Mouse (Mus musculus) neural tube, postnatal 0 days (tissue): ENCODE measurements around the gene Mta2. TPM values are rescaled to one million over a fixed set of nuclear protein-coding genes. Genes with fewer than 3 reads are reported as not detected.

Source experiments
- polyA plus RNA-seq: library from polyadenylated mRNA; unstranded; fragments of >200 nt; fragmentation: Nextera tagmentation; extraction: Ambion mirVana; gene quantifications from 2 replicates; pipeline ENCODE4 v1.2.1, GENCODE M21; 2015

Mta2 gene
- polyA plus RNA-seq, result 58.6 and 60.1 TPM in 2 replicates

DNA sequence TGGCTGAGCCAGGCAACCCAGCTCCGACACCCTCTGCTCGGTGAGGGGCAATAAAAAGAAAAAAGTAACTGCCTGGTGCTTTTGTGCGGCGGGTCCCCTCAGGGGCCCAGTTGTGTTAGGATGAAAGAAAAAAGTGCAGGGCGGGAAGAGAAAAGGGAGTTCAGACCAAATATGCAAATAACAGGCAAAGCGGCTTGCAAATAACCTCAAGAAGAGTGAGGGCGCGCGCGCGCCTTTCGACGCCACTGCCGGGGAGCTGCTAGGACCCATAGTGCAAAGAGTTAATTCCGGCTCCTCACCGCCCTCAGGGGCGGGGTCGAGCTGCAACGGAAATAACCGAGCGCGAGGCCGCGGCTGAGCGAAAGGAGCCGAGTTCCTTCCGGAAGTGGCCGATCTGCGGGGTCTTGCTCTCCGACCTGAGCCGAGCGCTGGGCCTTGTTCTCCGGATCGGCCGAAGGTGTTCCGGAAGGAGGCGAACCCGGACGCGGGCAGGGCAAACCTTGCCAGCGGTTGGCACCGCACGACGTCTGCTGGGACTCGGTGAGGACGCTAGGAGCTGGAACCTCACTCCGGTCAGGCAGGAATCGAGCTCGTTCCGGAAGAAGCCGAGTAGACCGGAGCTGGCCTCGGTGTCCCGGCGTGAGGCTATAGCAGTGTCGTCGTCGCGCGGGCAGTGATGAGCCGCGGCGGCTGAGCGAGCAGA, at the start of gene Mta2:
TSS of gene Mta2 (plus strand) at position 361 of the 703 bp plus-strand sequence.

DNA sequence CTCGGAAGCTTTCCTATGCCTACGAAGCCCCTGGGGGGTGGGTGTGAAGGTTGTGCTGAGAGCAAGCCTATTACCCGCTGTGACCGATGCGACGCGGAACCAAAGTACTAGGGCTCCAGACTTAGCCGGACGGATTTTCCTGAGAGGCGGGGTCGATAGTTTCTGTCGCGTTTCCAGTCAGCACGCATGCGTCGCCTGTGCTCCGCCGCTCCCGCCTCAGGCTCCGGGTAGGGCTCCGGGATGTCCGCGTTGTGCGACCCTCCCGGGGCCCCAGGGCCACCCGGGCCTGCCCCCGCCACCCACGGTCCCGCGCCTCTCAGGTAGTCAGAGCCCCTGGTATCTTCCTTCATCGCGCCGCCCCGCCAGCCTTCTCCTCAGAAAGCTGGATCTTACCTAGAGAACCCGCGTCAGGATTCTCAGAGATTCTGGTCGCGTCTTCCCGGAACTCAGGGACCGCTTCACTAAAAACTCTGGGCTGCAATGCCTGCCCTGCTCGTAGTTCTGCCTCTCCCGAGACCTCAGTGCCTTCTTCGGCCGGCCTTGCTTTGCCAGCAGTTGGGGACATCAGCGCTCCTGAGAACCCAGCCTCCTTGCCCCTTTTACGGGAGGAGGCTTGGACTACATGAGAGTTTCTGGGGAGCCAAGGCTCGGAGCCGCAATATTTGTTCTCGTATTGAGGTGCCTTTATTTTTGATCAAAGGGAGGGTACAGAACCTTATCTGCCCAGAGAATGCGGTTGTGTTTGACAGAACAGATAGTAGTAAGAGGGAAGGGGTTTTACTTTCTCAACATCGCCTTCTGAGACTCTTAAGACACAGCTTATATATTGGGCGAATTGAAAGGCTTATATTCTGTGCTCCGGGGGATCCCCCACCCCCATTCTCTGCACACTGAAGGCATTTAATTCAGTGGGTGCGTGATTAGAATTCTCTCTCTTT, 48.6 kb upstream of the Mta2 start, which contains the start of gene Ints5:
TSS of gene Ints5 (plus strand) at position 177 of the 938 bp plus-strand sequence.

DNA sequence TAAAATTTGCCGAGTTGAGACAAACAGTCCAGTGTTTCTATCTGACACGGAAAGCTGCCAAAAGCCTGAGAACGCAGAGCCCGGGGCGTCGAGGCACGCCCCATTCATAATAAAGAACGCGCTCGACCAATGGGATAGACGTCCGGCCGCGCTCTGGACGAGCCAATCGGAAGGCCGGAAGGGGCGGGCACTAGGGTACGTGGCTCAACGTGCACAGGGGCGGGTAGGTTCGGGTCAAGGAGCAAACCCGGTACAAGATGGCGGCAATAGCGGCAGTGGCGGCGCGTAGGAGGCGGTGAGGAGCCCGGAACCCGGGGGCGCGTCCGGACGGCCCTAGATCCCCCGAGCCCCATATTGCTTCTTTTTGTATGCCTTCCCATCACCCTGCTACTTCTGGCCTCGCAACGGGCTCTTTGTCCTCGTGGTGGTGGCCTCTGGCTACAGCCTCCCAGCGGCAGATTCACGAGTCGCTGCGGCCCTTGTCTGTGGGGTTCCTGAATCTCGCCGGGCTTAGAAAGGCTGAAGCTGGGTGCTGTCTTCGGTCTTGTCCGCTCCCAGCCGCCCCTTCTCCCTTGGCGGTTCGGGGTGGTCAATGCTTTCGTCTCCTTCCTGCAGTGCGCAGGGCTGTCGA, 43.7 kb upstream of the Mta2 start, which contains the start of gene Ganab:
TSS of gene Ganab (plus strand) at position 207 of the 631 bp plus-strand sequence.

DNA sequence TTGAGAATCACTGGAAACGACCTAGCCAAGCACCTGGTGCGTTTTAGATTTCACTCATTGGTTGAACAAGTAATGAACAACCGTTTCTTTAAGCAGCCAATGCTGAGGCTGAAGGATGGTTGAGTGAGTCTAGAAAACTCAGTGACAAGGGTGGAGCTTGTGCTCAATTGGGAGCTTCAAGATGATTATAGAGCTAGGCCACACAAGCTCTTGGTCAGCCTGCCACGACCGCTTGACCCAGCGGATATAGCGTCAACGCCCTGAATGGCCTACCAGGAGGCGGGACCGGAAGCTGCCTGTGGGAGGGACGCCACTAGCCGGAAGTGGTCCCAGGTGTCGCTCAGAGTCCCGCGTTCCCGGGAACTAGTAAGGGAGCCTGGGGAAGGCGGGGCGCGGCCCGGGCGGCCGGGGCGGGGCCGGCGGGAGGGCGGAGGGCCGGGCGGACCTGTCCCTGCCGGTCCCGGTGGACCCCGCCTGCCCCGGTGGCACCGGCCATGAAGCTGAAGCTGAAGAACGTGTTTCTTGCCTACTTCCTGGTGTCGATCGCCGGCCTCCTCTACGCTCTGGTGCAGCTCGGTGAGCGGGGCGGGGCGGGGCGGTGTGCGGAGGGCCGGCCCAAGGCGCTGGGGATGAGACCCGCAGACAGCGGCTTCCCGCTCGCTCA, 21.5 kb upstream of the Mta2 start, which contains the start of gene B3gat3:
TSS of gene B3gat3 (plus strand) at position 302 of the 664 bp plus-strand sequence.

DNA sequence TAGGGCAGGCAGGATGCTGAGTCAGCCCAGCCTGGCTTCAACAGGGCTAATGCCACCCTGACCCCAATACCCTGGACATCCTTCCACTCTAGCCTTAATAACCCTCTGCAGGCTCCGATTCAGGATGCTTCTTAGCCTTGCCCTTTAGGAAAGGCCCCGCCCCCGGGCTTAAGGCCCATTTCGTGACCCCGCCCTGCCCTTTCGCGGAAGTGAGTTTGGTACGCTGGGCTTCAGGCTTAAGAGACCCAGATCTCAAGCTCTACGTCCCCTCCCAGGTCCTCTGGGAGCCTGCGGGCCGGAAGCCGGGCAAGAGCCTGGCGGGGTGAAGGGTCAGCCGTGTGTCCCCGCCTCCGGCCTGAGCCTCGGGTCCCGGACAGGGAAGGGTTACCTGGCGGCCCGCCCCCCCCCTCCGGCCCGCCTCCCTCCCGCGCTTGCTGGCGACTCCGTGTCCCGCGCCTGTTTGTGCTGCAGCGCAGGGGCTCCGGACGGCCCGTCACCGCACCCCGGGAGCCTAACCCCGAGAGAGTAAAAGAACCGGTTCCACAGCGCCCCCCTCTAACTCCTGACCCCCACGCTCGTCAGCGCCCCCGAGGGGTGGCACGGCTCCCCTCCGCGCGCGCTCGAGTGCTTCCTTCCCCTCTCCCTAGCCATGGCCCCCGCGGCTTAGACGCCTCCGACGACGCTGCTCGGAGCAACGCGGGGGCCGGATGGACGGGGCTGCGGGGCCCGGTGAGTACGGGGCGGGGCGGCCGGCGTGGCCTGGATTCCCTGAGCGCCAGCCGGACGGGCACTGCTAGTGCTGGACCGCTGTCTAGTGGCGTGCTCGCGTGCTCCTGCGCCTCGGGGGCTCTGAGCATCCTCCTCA, 12.2 kb upstream of the Mta2 start, which contains the start of the genes Rom1 and Eml3:
TSS of gene Rom1 (minus strand) at position 133 of the 865 bp plus-strand sequence.
TSS of gene Eml3 (plus strand) at position 329 of the 865 bp plus-strand sequence.

DNA sequence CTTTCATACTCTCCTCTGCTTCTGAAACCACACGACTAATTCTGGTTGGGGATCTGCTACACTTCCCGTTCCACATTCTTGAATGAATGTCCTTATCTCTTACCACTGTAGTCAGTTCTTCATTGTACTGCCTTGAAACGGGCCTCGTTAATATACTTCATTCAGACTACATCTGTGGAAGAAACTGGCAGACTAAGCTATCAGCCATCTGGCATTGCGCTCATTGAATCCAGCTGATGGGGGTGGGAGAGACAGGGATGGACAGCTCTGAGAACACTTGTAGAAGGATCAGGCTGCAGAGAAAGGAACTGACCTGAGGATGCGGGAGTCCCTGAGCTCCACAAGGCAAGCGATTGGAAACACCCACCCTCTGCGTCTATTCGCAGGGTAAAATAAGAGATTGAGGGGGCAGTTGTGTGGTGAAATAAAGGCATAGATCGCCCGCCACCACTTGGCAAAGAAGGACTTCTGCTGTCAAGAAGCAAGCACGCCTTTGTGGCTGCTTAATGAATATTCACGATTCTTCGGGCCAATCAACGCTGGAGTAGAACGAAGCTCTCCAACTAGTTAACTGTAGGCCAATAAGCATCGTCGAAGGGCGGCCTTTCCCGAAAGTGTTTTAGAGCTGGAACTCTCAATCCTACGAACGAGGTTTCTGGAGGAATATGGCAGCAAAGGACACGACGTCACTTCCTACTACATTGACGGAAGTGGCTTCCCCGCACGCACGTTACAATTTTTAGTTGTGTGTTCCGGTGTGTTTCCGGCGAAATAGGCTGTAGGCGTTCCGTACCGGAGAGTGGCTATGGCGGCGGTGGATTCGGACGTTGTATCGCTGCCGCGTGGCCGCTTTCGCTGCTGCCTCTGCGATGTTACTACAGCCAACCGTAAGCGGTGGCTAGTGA, 11.7 kb downstream of the Mta2 start, which contains the start of gene Tut1:
TSS of gene Tut1 (plus strand) at position 713 of the 905 bp plus-strand sequence.

DNA sequence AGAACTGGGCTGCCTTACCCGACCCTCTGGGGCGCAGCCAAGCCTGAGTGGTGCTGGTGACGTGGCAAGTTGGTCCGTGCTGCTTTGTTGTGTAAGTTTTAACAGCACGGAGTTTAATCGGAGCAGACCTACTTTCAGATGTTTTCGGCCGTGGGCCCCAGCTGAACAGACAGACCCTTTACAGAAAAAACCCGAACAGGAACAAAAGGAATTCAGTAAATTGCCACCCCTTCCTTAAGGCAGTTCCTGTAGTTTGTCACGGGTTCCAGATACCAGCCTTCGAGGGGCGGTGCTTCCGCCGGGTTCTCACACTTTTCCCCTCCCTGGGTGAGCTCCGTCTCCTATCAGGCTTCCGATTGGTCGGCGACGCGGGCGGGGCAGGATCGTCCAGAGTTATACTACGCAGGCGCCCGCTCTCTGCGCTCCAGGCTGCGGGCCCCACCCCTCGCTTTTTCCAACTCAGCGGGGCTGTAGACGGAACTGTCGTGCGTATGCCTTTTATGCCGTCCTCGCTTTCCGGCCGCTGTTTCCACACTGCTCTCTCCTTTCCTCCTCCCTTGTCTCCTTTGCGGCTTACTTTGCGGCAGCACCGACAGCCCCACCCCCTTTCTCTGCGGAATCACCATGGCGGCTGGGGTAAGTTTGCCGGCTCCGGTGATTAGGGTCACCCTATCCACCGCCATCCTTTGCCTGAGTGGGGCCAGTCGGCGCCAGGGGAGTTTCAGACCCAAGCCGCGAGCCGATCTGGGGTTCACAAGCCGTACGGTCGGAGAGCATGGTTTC, 25.1 kb downstream of the Mta2 start, which contains the start of gene Eef1g:
TSS of gene Eef1g (plus strand) at position 452 of the 783 bp plus-strand sequence.

DNA sequence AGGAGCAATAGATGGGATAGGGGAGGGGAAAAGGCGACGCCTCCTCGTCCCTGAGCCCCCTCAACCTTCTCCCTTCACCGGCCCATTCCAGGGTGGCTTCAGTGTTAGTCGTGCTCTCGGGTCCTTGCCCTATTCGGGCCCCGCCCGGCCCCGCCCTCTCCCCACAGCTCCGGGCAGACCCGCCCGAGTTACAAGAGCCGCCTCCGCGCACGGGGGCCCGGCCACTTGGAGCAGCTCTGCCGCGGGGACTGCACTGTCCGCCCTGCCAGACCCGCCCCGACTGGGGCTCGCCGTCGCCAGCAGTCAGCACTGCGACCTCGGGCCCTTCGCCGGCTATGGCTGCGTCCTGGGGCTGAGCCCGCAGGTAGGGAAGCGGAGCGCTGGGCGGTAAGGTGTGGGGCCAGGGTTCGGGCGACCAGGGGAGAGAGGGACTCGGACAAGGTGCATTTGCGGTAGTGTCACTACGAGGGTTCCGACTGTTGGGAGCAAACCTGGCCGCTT, 47.4 kb downstream of the Mta2 start, which contains the start of gene Ahnak:
TSS of gene Ahnak (plus strand) at position 219 of the 501 bp plus-strand sequence.

Other genes starting within 250 kb of the Mta2 start
- gene Slc3a2, start 218.5 kb upstream of the Mta2 start, polyA plus RNA-seq, result 178 and 184 TPM in 2 replicates
- gene Wdr74, start 206.0 kb upstream of the Mta2 start, polyA plus RNA-seq, result 76.3 and 80.4 TPM in 2 replicates
- 0.85 and 2.0 TPM in 2 replicates for gene 1700092M07Rik, start 201.2 kb upstream of the Mta2 start, polyA plus RNA-seq
- gene Stx5a, start 200.5 kb upstream of the Mta2 start, polyA plus RNA-seq, result 86.2 and 95.5 TPM in 2 replicates
- 63.2 and 80.5 TPM in 2 replicates for gene Nxf1, start 184.8 kb upstream of the Mta2 start, polyA plus RNA-seq
- 257 and 285 TPM in 2 replicates for gene Tmem223, start 170.9 kb upstream of the Mta2 start, polyA plus RNA-seq
- 31.8 and 35.1 TPM in 2 replicates for gene Tmem179b, start 167.4 kb upstream of the Mta2 start, polyA plus RNA-seq
- gene Taf6l, start 155.5 kb upstream of the Mta2 start, polyA plus RNA-seq, result 23.3 and 25.3 TPM in 2 replicates
- 167 and 188 TPM in 2 replicates for gene Polr2g, start 143.3 kb upstream of the Mta2 start, polyA plus RNA-seq
- gene Zbtb3, start 139.3 kb upstream of the Mta2 start, polyA plus RNA-seq, result 5.0 and 5.5 TPM in 2 replicates
- gene Ttc9c, start 122.5 kb upstream of the Mta2 start, polyA plus RNA-seq, result 45.1 and 45.3 TPM in 2 replicates
- gene Hnrnpul2, start 121.9 kb upstream of the Mta2 start, polyA plus RNA-seq, result 6.9 and 7.5 TPM in 2 replicates
- not detected in 2 replicates for gene AC129217.1, start 112.1 kb upstream of the Mta2 start, polyA plus RNA-seq
- 124 and 129 TPM in 2 replicates for gene Bscl2, start 104.4 kb upstream of the Mta2 start, polyA plus RNA-seq
- gene Gng3, start 102.7 kb upstream of the Mta2 start, polyA plus RNA-seq, result 623 and 651 TPM in 2 replicates
- gene Lrrn4cl, start 91.1 kb upstream of the Mta2 start, polyA plus RNA-seq, result 1.4 and 2.2 TPM in 2 replicates
- 150 and 155 TPM in 2 replicates for gene Ubxn1, start 70.4 kb upstream of the Mta2 start, polyA plus RNA-seq
- gene Uqcc3, start 61.0 kb upstream of the Mta2 start, polyA plus RNA-seq, result 70.9 and 75.2 TPM in 2 replicates
- gene Lbhd1, start 58.1 kb upstream of the Mta2 start, polyA plus RNA-seq, result 19.7 and 26.1 TPM in 2 replicates
- gene Gm49403, start 57.9 kb upstream of the Mta2 start, polyA plus RNA-seq, result not detected in 2 replicates
- 43.2 and 44.0 TPM in 2 replicates for gene 1810009A15Rik, start 53.0 kb upstream of the Mta2 start, polyA plus RNA-seq
- gene Gm49416, start 52.9 kb upstream of the Mta2 start, polyA plus RNA-seq, result 0.21 TPM in 1 of 2 replicates, not detected in the other
- gene Ints5, start 48.9 kb upstream of the Mta2 start, polyA plus RNA-seq, result 21.7 and 23.3 TPM in 2 replicates
- 47.1 and 53.9 TPM in 2 replicates for gene Ganab, start 43.8 kb upstream of the Mta2 start, polyA plus RNA-seq
- 83.2 and 86.3 TPM in 2 replicates for gene B3gat3, start 21.5 kb upstream of the Mta2 start, polyA plus RNA-seq
- 5.2 and 5.4 TPM in 2 replicates for gene Rom1, start 12.5 kb upstream of the Mta2 start, polyA plus RNA-seq
- gene Eml3, start 12.3 kb upstream of the Mta2 start, polyA plus RNA-seq, result 14.3 and 15.3 TPM in 2 replicates
- 15.0 and 18.8 TPM in 2 replicates for gene Tut1, start 12.0 kb downstream of the Mta2 start, polyA plus RNA-seq
- gene Eef1g, start 25.2 kb downstream of the Mta2 start, polyA plus RNA-seq, result 250 and 257 TPM in 2 replicates
- gene Ahnak, start 47.4 kb downstream of the Mta2 start, polyA plus RNA-seq, result 9.2 and 15.0 TPM in 2 replicates
- not detected in 2 replicates for gene Scgb1a1, start 146.1 kb downstream of the Mta2 start, polyA plus RNA-seq
- 52.7 and 53.1 TPM in 2 replicates for gene Asrgl1, start 193.8 kb downstream of the Mta2 start, polyA plus RNA-seq